Mouse (Mus musculus) liver, embryonic 13.5 days (tissue): Measurements from ENCODE around the gene Bag2. TPM values are rescaled to one million over a fixed set of nuclear protein-coding genes. Genes with fewer than 3 reads are reported as not detected.
A peak's percentile ranks its signal among the peaks of the same experiment; 100 is the strongest.

Experiments used
- ATAC-seq: fragments of 200-750 bp; cut with Nextera tagmentation; 2 replicates; pipeline ENCODE4 v1.8.0; 2017; ENCODE audit warnings: low read depth, mild to moderate bottlenecking, moderate number of reproducible peaks, moderate library complexity
- DNase-seq: peaks from one replicate; pipeline ENCODE4 v3.0.0; 2022
- H3K27ac ChIP-seq: fragments of 300-500 bp; sonication (generic); 2 replicates; pipeline ENCODE4 v1.5.1; 2015; ENCODE audit warnings: moderate library complexity, mild to moderate bottlenecking, inconsistent platforms
- H3K27me3 ChIP-seq: fragments of 300-500 bp; sonication (generic); 2 replicates; pipeline ENCODE4 v1.6.1; 2015; ENCODE audit warnings: mild to moderate bottlenecking, inconsistent platforms
- H3K36me3 ChIP-seq: fragments of 300-500 bp; sonication (generic); 2 replicates; pipeline ENCODE4 v1.6.1; 2015; ENCODE audit warnings: mild to moderate bottlenecking, inconsistent platforms
- H3K4me1 ChIP-seq: fragments of 300-500 bp; sonication (generic); replicated peaks from 2 replicates; pipeline ENCODE4 v1.6.1; 2015; ENCODE audit warnings: inconsistent platforms
- H3K4me2 ChIP-seq: fragments of 300-500 bp; sonication (generic); 2 replicates; pipeline ENCODE4 v1.6.1; 2015; ENCODE audit warnings: inconsistent platforms, mild to moderate bottlenecking, moderate library complexity
- H3K4me3 ChIP-seq: fragments of 300-500 bp; sonication (generic); replicated peaks from 2 replicates; pipeline ENCODE4 v1.5.1; 2015; ENCODE audit warnings: mild to moderate bottlenecking, inconsistent platforms
- H3K9ac ChIP-seq: fragments of 300-500 bp; sonication (generic); 2 replicates; pipeline ENCODE4 v1.6.1; 2015; ENCODE audit warnings: mild to moderate bottlenecking, inconsistent platforms
- H3K9me3 ChIP-seq: fragments of 300-500 bp; sonication (generic); replicated peaks from 2 replicates; pipeline ENCODE4 v1.6.1; 2016; ENCODE audit warnings: inconsistent platforms
- WGBS: fragments of 180-500 bp; shearing (Covaris S2); methylation state at CpG from one replicate; pipeline ENCODE4 v1.1.7; 2015; ENCODE audit not compliant: insufficient replicate concordance; 5-methylcytosine and 5-hydroxymethylcytosine counted together
- polyA plus RNA-seq: library from polyadenylated mRNA; unstranded; fragments of >200 nt; fragmentation: Nextera tagmentation; extraction: Ambion mirVana; gene quantifications from 2 replicates; pipeline ENCODE4 v1.2.1, GENCODE M21; 2015

Bag2 gene
- polyA plus RNA-seq, 1 experiment from 2014 or later, result 63.2 TPM

GRCm38 (mm10) chr1:33766520-33767508 is 9.2 kb upstream of the Bag2 start:
- DNase-seq, result no peak
- 82% methylated on average over 16 of the region's 16 CpGs for WGBS
- H3K4me2 ChIP-seq, result no peak overlapping the region

GRCm38 (mm10) chr1:33765468-33766080 is 8.0 kb upstream of the Bag2 start:
- no peak overlapping the region for H3K27ac ChIP-seq
- DNase-seq (no peak), ATAC-seq (no peak)
- H3K9ac ChIP-seq, result no peak overlapping the region
- no peaks in the 10 kb centered on the region for H3K27me3 ChIP-seq
- peaks cover 39% of the 10 kb centered on the region for H3K36me3 ChIP-seq
- 84% methylated on average over 11 of the region's 11 CpGs for WGBS
- no peaks in the 10 kb centered on the region for H3K9me3 ChIP-seq
- no peak overlapping the region for H3K4me2 ChIP-seq
- H3K4me3 ChIP-seq, result no peak overlapping the region
- peaks cover 9% of the 10 kb centered on the region for H3K4me1 ChIP-seq

More at GRCm38 (mm10) chr1:33766520-33767508, 9.2 kb upstream of the Bag2 start:
- no peaks in the 10 kb centered on the region for H3K27me3 ChIP-seq
- H3K4me3 ChIP-seq, result no peak overlapping the region
- no peak overlapping the region for H3K27ac ChIP-seq
- peaks cover 47% of the 10 kb centered on the region for H3K36me3 ChIP-seq
- H3K9ac ChIP-seq, result no peak overlapping the region
- H3K9me3 ChIP-seq, result no peaks in the 10 kb centered on the region
- ATAC-seq, result no peak
- H3K4me1 ChIP-seq, result peaks cover 9% of the 10 kb centered on the region

- Histone ChIP-seq H3K27me3 (no peaks in the 10 kb centered on the region), H3K4me2 (no peak overlapping the region), H3K4me1 (peaks cover 12% of the 10 kb centered on the region), H3K9me3 (no peaks in the 10 kb centered on the region), H3K4me3 (no peak overlapping the region), H3K27ac (no peak overlapping the region), H3K36me3 (peaks cover 30% of the 10 kb centered on the region), H3K9ac (no peak overlapping the region)
- DNase-seq (no peak), ATAC-seq (no peak)
- WGBS, result 57% methylated on average over 2 of the region's 2 CpGs
These were observed 6.2 kb upstream of the Bag2 start for GRCm38 (mm10) chr1:33763826-33764225.

- peak; percentile 20 for DNase-seq
- peak overlapping the region; percentile 98 for H3K4me2 ChIP-seq
- peak overlapping the region; percentile 97 for H3K9ac ChIP-seq
- ATAC-seq, result peak; percentile 27
- H3K9me3 ChIP-seq, result no peaks in the 10 kb centered on the region
- H3K27me3 ChIP-seq, result no peaks in the 10 kb centered on the region
- peaks cover 22% of the 10 kb centered on the region for H3K36me3 ChIP-seq
- peak overlapping the region; percentile 91 for H3K27ac ChIP-seq
- peak overlapping the region; percentile 93; the same call in 1 of the 2 replicates for H3K4me3 ChIP-seq
- WGBS, result 37% methylated on average over 4 of the region's 4 CpGs
- peaks cover 49% of the 10 kb centered on the region for H3K4me1 ChIP-seq
These were observed 893 bp upstream of the Bag2 start for GRCm38 (mm10) chr1:33758488-33758887.

GRCm38 (mm10) chr1:33757033-33757413 is 572 bp downstream of the Bag2 start:
- Histone ChIP-seq H3K36me3 (peaks cover 36% of the 10 kb centered on the region), H3K27ac (peak overlapping the region; percentile 91), H3K9ac (peak overlapping the region; percentile 97), H3K9me3 (no peaks in the 10 kb centered on the region), H3K27me3 (no peaks in the 10 kb centered on the region), H3K4me3 (peak overlapping the region; percentile 93), H3K4me1 (peaks cover 53% of the 10 kb centered on the region), H3K4me2 (peak overlapping the region; percentile 98)
- DNase-seq, result no peak
- ATAC-seq, result no peak
- WGBS, result 1% methylated on average over 14 of the region's 14 CpGs

GRCm38 (mm10) chr1:33756258-33757032 is 1.1 kb downstream of the Bag2 start:
- 10% methylated on average over 18 of the region's 18 CpGs for WGBS
- H3K9me3 ChIP-seq, result no peaks in the 10 kb centered on the region
- H3K4me1 ChIP-seq, result peaks cover 53% of the 10 kb centered on the region
- DNase-seq, result peak; percentile 18
- H3K36me3 ChIP-seq, result peaks cover 40% of the 10 kb centered on the region
- ATAC-seq, result no peak
- H3K27me3 ChIP-seq, result no peaks in the 10 kb centered on the region
- H3K27ac ChIP-seq, result peak overlapping the region; percentile 91
- H3K9ac ChIP-seq, result peak overlapping the region; percentile 97
- peak overlapping the region; percentile 98 for H3K4me2 ChIP-seq
- peak overlapping the region; percentile 93 for H3K4me3 ChIP-seq

- Histone ChIP-seq H3K27me3 (no peaks in the 10 kb centered on the region), H3K27ac (peak overlapping the region; percentile 91), H3K36me3 (peaks cover 44% of the 10 kb centered on the region), H3K4me1 (peaks cover 53% of the 10 kb centered on the region), H3K4me3 (peak overlapping the region; percentile 93), H3K9me3 (no peaks in the 10 kb centered on the region), H3K4me2 (peak overlapping the region; percentile 98), H3K9ac (peak overlapping the region; percentile 97)
- DNase-seq (no peak), ATAC-seq (peak; percentile 56)
- WGBS, result 42% methylated on average over 7 of the region's 7 CpGs
These were observed 1.8 kb downstream of the Bag2 start for GRCm38 (mm10) chr1:33755799-33756198.

- Histone ChIP-seq H3K36me3 (peaks cover 43% of the 10 kb centered on the region), H3K4me2 (peak overlapping the region; percentile 98), H3K27ac (peak overlapping the region; percentile 91), H3K27me3 (no peaks in the 10 kb centered on the region), H3K9ac (peak overlapping the region; percentile 97), H3K9me3 (no peaks in the 10 kb centered on the region), H3K4me3 (peak overlapping the region; percentile 93), H3K4me1 (peaks cover 53% of the 10 kb centered on the region)
- DNase-seq, result peak; percentile 55
- peak; percentile 93 for ATAC-seq
- WGBS, result 52% methylated on average over 21 of the region's 21 CpGs
These were observed 2.4 kb downstream of the Bag2 start for GRCm38 (mm10) chr1:33754965-33755735.

- H3K9ac ChIP-seq, result no peak overlapping the region
- H3K9me3 ChIP-seq, result no peaks in the 10 kb centered on the region
- no peak for DNase-seq
- H3K36me3 ChIP-seq, result peaks cover 50% of the 10 kb centered on the region
- H3K27me3 ChIP-seq, result no peaks in the 10 kb centered on the region
- ATAC-seq, result no peak
- peaks cover 53% of the 10 kb centered on the region for H3K4me1 ChIP-seq
- WGBS, result 89% methylated on average over 17 of the region's 17 CpGs
- H3K4me2 ChIP-seq, result no peak overlapping the region
- H3K4me3 ChIP-seq, result no peak overlapping the region
- H3K27ac ChIP-seq, result peak overlapping the region; percentile 44
These were observed 3.5 kb downstream of the Bag2 start for GRCm38 (mm10) chr1:33754089-33754488.

- ATAC-seq, result no peak
- H3K4me1 ChIP-seq, result peaks cover 32% of the 10 kb centered on the region
- WGBS, result 83% methylated on average over 10 of the region's 10 CpGs
These were observed 6.3 kb downstream of the Bag2 start for GRCm38 (mm10) chr1:33751283-33751682.

More at GRCm38 (mm10) chr1:33751283-33751682, 6.3 kb downstream of the Bag2 start:
- DNase-seq, result no peak
- Histone ChIP-seq H3K9ac (no peak overlapping the region), H3K27ac (no peak overlapping the region), H3K36me3 (peaks cover 78% of the 10 kb centered on the region), H3K9me3 (no peaks in the 10 kb centered on the region), H3K4me2 (no peak overlapping the region), H3K27me3 (no peaks in the 10 kb centered on the region), H3K4me3 (no peak overlapping the region)
